Mouse (Mus musculus) frontal cortex, adult 2 months (tissue): ENCODE results near the gene Tpbgl. TPM values are rescaled to one million over a fixed set of nuclear protein-coding genes. Genes with fewer than 3 reads are reported as not detected.

Experiments used
- DNase-seq, 2 experiments: peaks; one replicate each; pipeline ENCODE4 v3.0.0; 2022; ENCODE audit warnings: low spot score in 1 of 2; ENCODE audit errors: extremely low spot score in 1 of 2
- polyA plus RNA-seq: library from polyadenylated mRNA; depleted of rRNA; stranded (reverse); fragments of >200 nt; gene quantifications from 2 replicates; pipeline ENCODE4 v1.2.3, GENCODE M21; 2012; rRNA removed

Gene Tpbgl
- polyA plus RNA-seq: 7.9 and 9.3 TPM in 2 replicates

GRCm38 (mm10) chr7:99626376-99627270, at the start of gene Tpbgl:
Gene Tpbgl, minus strand, starts transcription at chr7:99627103.
- peak in 1 of 2 experiments; percentile 38 for DNase-seq

- peak in 1 of 2 experiments; percentile 12 for DNase-seq
Measured at GRCm38 (mm10) chr7:99674890-99675289, 48.0 kb upstream of the Tpbgl start.

- no peak for DNase-seq
Measured at GRCm38 (mm10) chr7:99674209-99674608, 47.3 kb upstream of the Tpbgl start.

GRCm38 (mm10) chr7:99673188-99673587, 46.3 kb upstream of the Tpbgl start:
- no peak for DNase-seq

GRCm38 (mm10) chr7:99671544-99672435, 44.9 kb upstream of the Tpbgl start:
- no peak for DNase-seq

- no peak for DNase-seq
Measured at GRCm38 (mm10) chr7:99670915-99671314, 44.0 kb upstream of the Tpbgl start.

- DNase-seq: peak in 1 of 2 experiments; percentile 39
Measured at GRCm38 (mm10) chr7:99668802-99669201, 41.9 kb upstream of the Tpbgl start.

- no peak for DNase-seq
Measured at GRCm38 (mm10) chr7:99667096-99667495, 40.2 kb upstream of the Tpbgl start.

- no peak for DNase-seq
Measured at GRCm38 (mm10) chr7:99665731-99666452, 39.0 kb upstream of the Tpbgl start.

- no peak for DNase-seq
Measured at GRCm38 (mm10) chr7:99664571-99665485, 37.9 kb upstream of the Tpbgl start.

GRCm38 (mm10) chr7:99663507-99664220, 36.8 kb upstream of the Tpbgl start:
- no peak for DNase-seq

- DNase-seq: no peak
Measured at GRCm38 (mm10) chr7:99662311-99662710, 35.4 kb upstream of the Tpbgl start.

- DNase-seq: no peak
Measured at GRCm38 (mm10) chr7:99661571-99662230, 34.8 kb upstream of the Tpbgl start.

GRCm38 (mm10) chr7:99661071-99661470, 34.2 kb upstream of the Tpbgl start:
- no peak for DNase-seq

GRCm38 (mm10) chr7:99659379-99660029, 32.6 kb upstream of the Tpbgl start:
- peak in 1 of 2 experiments; percentile 91 for DNase-seq

- DNase-seq: no peak
Measured at GRCm38 (mm10) chr7:99654244-99654643, 27.3 kb upstream of the Tpbgl start.

GRCm38 (mm10) chr7:99649585-99649984, 22.7 kb upstream of the Tpbgl start:
- no peak for DNase-seq

- DNase-seq: no peak
Measured at GRCm38 (mm10) chr7:99648623-99649022, 21.7 kb upstream of the Tpbgl start.
